Mouse (Mus musculus): Measurements from ENCODE around the gene Rbfox1. TPM values are rescaled to one million over a fixed set of nuclear protein-coding genes. Genes with fewer than 3 reads are reported as not detected.

Rbfox1 gene
- total and polyA plus RNA-seq, 3 experiments = 31.6 to 58.1 (median 52.9) TPM

DNA sequence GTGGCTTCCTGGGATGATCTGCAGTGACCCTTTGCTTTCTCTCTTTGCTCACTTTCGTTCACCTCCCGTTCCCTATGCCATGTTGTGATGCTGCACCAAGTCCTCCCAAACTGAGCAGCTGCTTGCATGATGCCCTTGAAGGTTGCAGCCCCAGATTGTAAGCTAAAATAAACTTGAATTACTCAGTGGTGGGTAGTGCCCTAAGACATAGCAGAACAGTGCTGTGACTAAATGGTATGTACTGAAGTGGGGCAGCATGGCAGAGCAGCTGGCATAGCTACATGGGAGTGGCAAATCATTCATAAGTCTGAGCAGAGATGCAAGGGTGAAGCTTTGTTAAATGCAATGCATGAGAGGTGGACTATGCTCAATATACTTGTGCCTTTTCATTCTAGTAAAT is 307.2 kb downstream of the Rbfox1 start:
- Histone ChIP-seq H3K36me3 (ENCODE audit: control insufficient read depth, insufficient read depth, low read length) (no peaks in the 10 kb centered on the region), H3K27ac (no peak overlapping the region), H3K27me3 (ENCODE audit: control insufficient read depth, insufficient read depth, low read length) (no peaks in the 10 kb centered on the region), H3K4me3 (no peak overlapping the region), H3K79me2 (replicated peaks; ENCODE audit: control insufficient read depth, insufficient read depth, low read length) (no peaks in the 10 kb centered on the region), H3K9ac (ENCODE audit: low read depth, low read length) (no peak overlapping the region), H3K4me1 (ENCODE audit: control insufficient read depth, insufficient read depth, low read length) (no peaks in the 10 kb centered on the region)
- WGBS = 61% methylated on average over 2 of the region's 2 CpGs
- no peak for DNase-seq
- intact Hi-C loops (cut with DNase I) = no loop called here
- TF ChIP-seq EP300 (IDR thresholded peaks at IDR 0.05; ENCODE audit: insufficient read depth, low read depth, low read length) (no peak), POLR2A (IDR thresholded peaks at IDR 0.05; ENCODE audit: insufficient read depth, low read depth, low read length) (no peak), CTCF (IDR thresholded peaks at IDR 0.05) (no peak)

DNA sequence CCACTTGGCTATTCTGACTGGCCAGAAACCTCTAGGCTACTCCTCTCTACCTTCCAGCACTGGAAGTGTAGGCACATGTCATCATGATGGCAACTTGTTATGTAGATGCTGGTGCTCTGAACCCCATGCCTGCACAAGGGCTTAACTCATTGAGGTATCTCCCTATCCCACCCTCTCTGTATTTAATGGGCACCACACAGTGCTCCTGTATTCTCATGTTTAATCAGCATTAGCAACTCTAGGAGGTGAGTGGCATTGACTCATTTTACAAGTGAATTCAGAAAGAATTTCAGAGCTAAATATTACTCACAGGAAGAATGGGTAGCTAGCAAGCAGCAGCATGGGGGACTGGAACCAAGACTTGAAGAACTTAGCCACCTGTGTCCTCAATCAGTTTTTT is 321.3 kb downstream of the Rbfox1 start:
- Histone ChIP-seq H3K27ac (no peak overlapping the region), H3K9ac (ENCODE audit: low read depth, low read length) (no peak overlapping the region), H3K79me2 (replicated peaks; ENCODE audit: control insufficient read depth, insufficient read depth, low read length) (no peaks in the 10 kb centered on the region), H3K4me3 (no peak overlapping the region), H3K36me3 (ENCODE audit: control insufficient read depth, insufficient read depth, low read length) (no peaks in the 10 kb centered on the region), H3K27me3 (ENCODE audit: control insufficient read depth, insufficient read depth, low read length) (no peaks in the 10 kb centered on the region), H3K4me1 (ENCODE audit: control insufficient read depth, insufficient read depth, low read length) (no peaks in the 10 kb centered on the region)
- no peak for DNase-seq
- intact Hi-C loops (cut with DNase I) = no loop called here
- TF ChIP-seq CTCF (IDR thresholded peaks at IDR 0.05) (no peak), EP300 (IDR thresholded peaks at IDR 0.05; ENCODE audit: insufficient read depth, low read depth, low read length) (no peak), POLR2A (IDR thresholded peaks at IDR 0.05; ENCODE audit: insufficient read depth, low read depth, low read length) (no peak)

DNA sequence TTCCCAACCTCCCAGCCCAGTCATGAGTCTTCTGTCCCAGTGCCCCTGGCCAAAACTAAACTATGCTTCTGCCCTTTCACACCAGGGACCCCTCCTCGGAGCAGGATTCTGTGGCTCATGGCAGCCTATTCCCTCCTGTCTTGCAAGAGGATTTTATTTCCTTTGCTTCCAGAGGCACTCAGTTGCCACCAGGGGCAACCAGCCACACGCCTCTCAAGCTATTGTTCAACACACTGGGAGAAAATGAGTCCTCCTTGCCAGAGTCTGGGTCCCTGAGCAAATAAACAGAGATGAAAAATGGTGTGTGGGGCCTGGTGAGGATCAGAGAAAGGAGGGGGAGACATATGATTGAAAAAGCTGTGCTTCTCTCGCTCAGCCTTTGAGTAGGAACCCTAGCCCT is 327.8 kb downstream of the Rbfox1 start:
- DNase-seq = no peak

DNA sequence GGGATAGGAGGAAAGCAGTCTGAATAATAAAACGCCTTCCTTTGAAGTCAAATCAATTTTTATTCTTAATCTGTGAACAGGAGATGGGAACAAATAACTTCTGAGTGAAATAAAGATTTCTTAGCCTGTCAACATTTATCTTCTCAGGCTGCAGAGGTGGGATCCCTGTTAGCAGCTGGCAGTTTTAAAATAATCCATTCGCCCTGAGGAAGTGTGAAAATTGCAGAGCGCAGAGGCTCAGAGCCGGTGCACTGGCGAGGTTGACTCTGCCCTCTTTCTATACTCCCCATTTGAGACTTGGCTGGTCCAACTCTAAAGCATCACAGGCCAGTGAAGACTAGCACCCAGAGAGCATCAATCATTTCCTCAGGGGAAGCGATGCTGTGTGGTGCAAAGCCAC is 342.3 kb downstream of the Rbfox1 start:
- Histone ChIP-seq H3K4me1 (ENCODE audit: control insufficient read depth, insufficient read depth, low read length) (no peaks in the 10 kb centered on the region), H3K27ac (no peak overlapping the region), H3K27me3 (ENCODE audit: control insufficient read depth, insufficient read depth, low read length) (no peaks in the 10 kb centered on the region), H3K36me3 (ENCODE audit: control insufficient read depth, insufficient read depth, low read length) (no peaks in the 10 kb centered on the region), H3K79me2 (replicated peaks; ENCODE audit: control insufficient read depth, insufficient read depth, low read length) (no peaks in the 10 kb centered on the region), H3K9ac (ENCODE audit: low read depth, low read length) (no peak overlapping the region), H3K4me3 (no peak overlapping the region)
- 65% methylated on average over 6 of the region's 6 CpGs for WGBS
- TF ChIP-seq POLR2A (IDR thresholded peaks at IDR 0.05; ENCODE audit: insufficient read depth, low read depth, low read length) (no peak), EP300 (IDR thresholded peaks at IDR 0.05; ENCODE audit: insufficient read depth, low read depth, low read length) (no peak), CTCF (IDR thresholded peaks at IDR 0.05) (no peak)
- intact Hi-C loops (cut with DNase I) = no loop called here
- no peak for DNase-seq

More for the DNA sequence above, 327.8 kb downstream of the Rbfox1 start:
- whole genome bisulfite sequencing = 72% methylated on average over 3 of the region's 3 CpGs
- intact Hi-C loops (cut with DNase I) = no loop called here
- H3K79me2 ChIP-seq (replicated peaks; ENCODE audit: control insufficient read depth, insufficient read depth, low read length) = no peaks in the 10 kb centered on the region
- no peaks in the 10 kb centered on the region for H3K36me3 ChIP-seq (ENCODE audit: control insufficient read depth, insufficient read depth, low read length)
- no peaks in the 10 kb centered on the region for H3K27me3 ChIP-seq (ENCODE audit: control insufficient read depth, insufficient read depth, low read length)
- no peaks in the 10 kb centered on the region for H3K4me1 ChIP-seq (ENCODE audit: control insufficient read depth, insufficient read depth, low read length)
- TF ChIP-seq EP300 (IDR thresholded peaks at IDR 0.05; ENCODE audit: insufficient read depth, low read depth, low read length) = no peak
- TF ChIP-seq CTCF (IDR thresholded peaks at IDR 0.05) = no peak
- no peak for TF ChIP-seq POLR2A (IDR thresholded peaks at IDR 0.05; ENCODE audit: insufficient read depth, low read depth, low read length)
- H3K27ac ChIP-seq = no peak overlapping the region
- no peak overlapping the region for H3K9ac ChIP-seq (ENCODE audit: low read depth, low read length)
- H3K4me3 ChIP-seq = no peak overlapping the region

DNA sequence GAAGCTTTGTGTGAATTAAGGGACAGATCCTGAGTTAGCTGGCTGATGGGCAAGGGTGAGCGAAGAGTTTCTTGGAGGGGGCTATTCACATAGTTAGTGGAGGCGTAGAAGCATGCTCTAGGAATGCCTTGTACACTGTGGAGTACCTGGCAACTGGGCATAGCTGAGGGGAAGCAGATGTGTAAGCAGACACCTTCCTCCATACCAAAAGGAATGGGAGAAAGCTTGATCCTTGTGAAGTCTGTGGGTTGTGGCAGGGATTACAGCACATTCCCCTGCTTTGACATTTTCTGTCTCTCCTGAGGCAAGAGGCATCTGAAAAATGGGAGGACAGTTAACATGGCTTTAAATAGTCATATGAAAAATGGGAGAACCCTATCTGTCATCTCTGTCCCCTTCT is 347.8 kb downstream of the Rbfox1 start:
- no peaks in the 10 kb centered on the region for H3K36me3 ChIP-seq (ENCODE audit: control insufficient read depth, insufficient read depth, low read length)
- H3K27ac ChIP-seq = no peak overlapping the region
- intact Hi-C loops (cut with DNase I) = no loop called here
- no peak overlapping the region for H3K9ac ChIP-seq (ENCODE audit: low read depth, low read length)
- TF ChIP-seq CTCF (IDR thresholded peaks at IDR 0.05) (no peak), POLR2A (IDR thresholded peaks at IDR 0.05; ENCODE audit: insufficient read depth, low read depth, low read length) (no peak), EP300 (IDR thresholded peaks at IDR 0.05; ENCODE audit: insufficient read depth, low read depth, low read length) (no peak)
- DNase-seq = no peak
- H3K27me3 ChIP-seq (ENCODE audit: control insufficient read depth, insufficient read depth, low read length) = no peaks in the 10 kb centered on the region
- H3K4me1 ChIP-seq (ENCODE audit: control insufficient read depth, insufficient read depth, low read length) = no peaks in the 10 kb centered on the region
- no peaks in the 10 kb centered on the region for H3K79me2 ChIP-seq (replicated peaks; ENCODE audit: control insufficient read depth, insufficient read depth, low read length)
- H3K4me3 ChIP-seq = no peak overlapping the region
- WGBS = 83% methylated on average over 2 of the region's 2 CpGs

DNA sequence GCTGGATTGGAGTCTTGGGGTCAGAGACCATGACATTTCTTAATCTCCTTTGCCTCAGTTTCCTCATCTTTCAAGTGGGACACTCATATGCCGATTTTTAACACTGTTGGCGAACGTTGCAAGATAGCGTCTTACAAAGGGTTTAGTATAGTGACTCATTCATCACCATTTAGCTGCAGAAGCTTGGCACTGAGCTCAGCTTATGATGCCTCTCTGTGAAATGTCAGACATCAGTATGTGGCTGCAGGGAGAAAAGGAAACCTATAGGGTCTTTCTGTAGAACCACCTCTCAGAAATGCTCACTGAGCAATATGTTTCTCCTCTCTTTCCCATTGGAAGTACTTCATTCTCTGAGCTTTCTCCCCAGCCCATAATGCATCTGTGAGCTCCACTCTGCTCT is 356.2 kb downstream of the Rbfox1 start:
- WGBS = 94% methylated on average over 4 of the region's 4 CpGs
- no peaks in the 10 kb centered on the region for H3K36me3 ChIP-seq (ENCODE audit: control insufficient read depth, insufficient read depth, low read length)
- H3K4me1 ChIP-seq (ENCODE audit: control insufficient read depth, insufficient read depth, low read length) = no peaks in the 10 kb centered on the region
- DNase-seq = no peak
- H3K9ac ChIP-seq (ENCODE audit: low read depth, low read length) = no peak overlapping the region
- H3K27ac ChIP-seq = no peak overlapping the region
- intact Hi-C loops (cut with DNase I) = no loop called here
- no peaks in the 10 kb centered on the region for H3K79me2 ChIP-seq (replicated peaks; ENCODE audit: control insufficient read depth, insufficient read depth, low read length)
- H3K4me3 ChIP-seq = no peak overlapping the region
- H3K27me3 ChIP-seq (ENCODE audit: control insufficient read depth, insufficient read depth, low read length) = no peaks in the 10 kb centered on the region
- TF ChIP-seq CTCF (IDR thresholded peaks at IDR 0.05) (no peak), POLR2A (IDR thresholded peaks at IDR 0.05; ENCODE audit: insufficient read depth, low read depth, low read length) (no peak), EP300 (IDR thresholded peaks at IDR 0.05; ENCODE audit: insufficient read depth, low read depth, low read length) (no peak)
